Mouse (Mus musculus) kidney, adult 2 months (tissue): Measurements from ENCODE around the gene Fnip1.
"Not testable (repeated sequence)": the region's sequence is repeated elsewhere in the genome, so short reads cannot be mapped to it uniquely, and the experiment has no call there.

Experiments used
- CTCF ChIP-seq: fragments of 200-500 bp; conservative IDR thresholded peaks from 2 replicates; pipeline ENCODE4 v1.5.1; 2011; ENCODE audit warnings: low read depth, mild to moderate bottlenecking, control low read depth, low read length, moderate library complexity, mixed read lengths; ENCODE audit not compliant: insufficient read depth, insufficient read length
- POLR2A ChIP-seq: fragments of 200-500 bp; IDR thresholded peaks from one replicate; pipeline ENCODE4 v1.6.1; 2011; ENCODE audit warnings: low read depth, low read length, control low read depth

GRCm38 (mm10) chr11:54400803-54401202 is 37.2 kb upstream of the Fnip1 start:
- TF ChIP-seq POLR2A, CTCF: not testable (repeated sequence)
